Mouse (Mus musculus): Measurements from ENCODE around the gene Ap2a1.

Gene Ap2a1

GRCm38 (mm10) chr7:44850789-44851624 lies 78.3 kb downstream of the Ap2a1 start:
- DNase-seq (ENCODE audit: low read depth, low spot score), result no peak
